27 mouse cellular contexts compared by ENCODE assay signal in genomic region chr5:113204193-113204592, GRCm38 (mm10). TPM values are rescaled to one million over a fixed set of nuclear protein-coding genes. Genes with fewer than 3 reads are reported as not detected.
"Had no signal": no experiment of that assay in that cellular context is flagged by ENCODE, and none has a peak within 500 bp of the region (broad histone marks: within the 10 kb centered on the region; RNA-seq: fewer than 3 reads in every experiment).

No protein-coding gene starts in this region.

- DNase-seq: kidney, adult 18-20 months; kidney, adult 9 months; kidney, postnatal 14 days; kidney, postnatal 4 days; layer of hippocampus, postnatal 36 days; liver, embryonic 13.5 days; lung, embryonic 14.5 days; right cerebral cortex, adult 18-20 months; right cerebral cortex, postnatal 14 days; right cerebral cortex, postnatal 4 days; thymus, postnatal 25 days had no signal

- H3K36me3 ChIP-seq: liver, embryonic 13.5 days; midbrain, embryonic 13.5 days; neural tube, embryonic 12.5 days; neural tube, embryonic 15.5 days; stomach, embryonic 15.5 days had no signal

- ATAC-seq: intestine, embryonic 16.5 days; lung, postnatal 0 days; midbrain, embryonic 13.5 days had no signal

- H3K9ac ChIP-seq: liver, embryonic 13.5 days; lung, embryonic 14.5 days; midbrain, embryonic 13.5 days; neural tube, embryonic 12.5 days; neural tube, embryonic 15.5 days; stomach, embryonic 15.5 days had no signal

- H3K4me3 ChIP-seq: left cerebral cortex, adult 2 months; liver, embryonic 13.5 days; midbrain, embryonic 13.5 days; neural tube, embryonic 12.5 days; neural tube, embryonic 15.5 days; stomach, embryonic 15.5 days had no signal

- H3K4me2 ChIP-seq: liver, embryonic 13.5 days; lung, embryonic 14.5 days; midbrain, embryonic 13.5 days; neural tube, embryonic 12.5 days; neural tube, embryonic 15.5 days; stomach, embryonic 15.5 days had no signal

- H3K27me3 ChIP-seq: liver, embryonic 13.5 days; midbrain, embryonic 13.5 days; neural tube, embryonic 12.5 days; neural tube, embryonic 15.5 days; stomach, embryonic 15.5 days had no signal

- H3K27ac ChIP-seq: left cerebral cortex, adult 2 months; liver, embryonic 13.5 days; macrophage; midbrain, embryonic 13.5 days; neural tube, embryonic 12.5 days; neural tube, embryonic 15.5 days; stomach, embryonic 15.5 days had no signal

- H3K9me3 ChIP-seq: liver, embryonic 13.5 days; midbrain, embryonic 13.5 days; neural tube, embryonic 12.5 days; neural tube, embryonic 15.5 days; stomach, embryonic 15.5 days had no signal

RNA-seq across cellular contexts. Expression of gene Tmem211, which starts 22.5 kb away (rescaled TPM):
- total RNA-seq: layer of hippocampus, adult 18-20 months; layer of hippocampus, postnatal 36 days; left cerebral cortex, adult 2 months; left cerebral cortex, postnatal 10 days; left cerebral cortex, postnatal 36 days; megakaryocyte, adult 5-6 weeks; midbrain, postnatal 0 days had no signal
- polyA plus RNA-seq: limb, embryonic 11.5 days; liver, embryonic 13.5 days; liver, embryonic 16.5 days; lung, embryonic 14.5 days; lung, postnatal 0 days; macrophage; midbrain, embryonic 13.5 days; midbrain, postnatal 0 days; neural tube, embryonic 12.5 days; neural tube, embryonic 15.5 days; thymus, postnatal 0 days had no signal
